Mouse (Mus musculus): ENCODE data around the gene Zmiz1.

GRCm38 (mm10) chr14:25421596-25422001, 37.4 kb upstream of the Zmiz1 start:
- TF ChIP-seq POLR2A (IDR thresholded peaks at IDR 0.05; ENCODE audit: low read depth, low read length) (no peak), SMC3 (IDR thresholded peaks at IDR 0.05; ENCODE audit: low read depth, low read length) (no peak), CTCF (conservative IDR thresholded peaks at IDR 0.05 in 1 of 2, IDR thresholded peaks at IDR 0.05 in 1 of 2; ENCODE audit: low read depth in 2 of 2, low read length in 2 of 2) (no peak), USF1 (IDR thresholded peaks at IDR 0.05; ENCODE audit: low read depth, low read length) (no peak), CHD2 (IDR thresholded peaks at IDR 0.05; ENCODE audit: low read length) (no peak), EP300 (IDR thresholded peaks at IDR 0.05; ENCODE audit: low read length) (no peak), RCOR1 (conservative IDR thresholded peaks at IDR 0.05; ENCODE audit: low read depth, low read length) (no peak), HCFC1 (IDR thresholded peaks at IDR 0.05; ENCODE audit: low read depth, low read length) (no peak), GABPA (IDR thresholded peaks at IDR 0.05; ENCODE audit: insufficient replicate concordance, low read depth, low read length) (no peak), TBP (conservative IDR thresholded peaks at IDR 0.05; ENCODE audit: low read depth, low read length) (no peak)

Data from CH12.LX (cell line).